Mouse (Mus musculus) embryonic fibroblast, embryonic 13.5 days (primary cell): ENCODE measurements around the gene Olfr659.

Source experiments
- CTCF ChIP-seq: IDR thresholded peaks from 2 replicates; pipeline ENCODE4 v1.5.1; 2011; ENCODE audit warnings: mild to moderate bottlenecking, control low read depth, low read length, moderate library complexity, borderline replicate concordance; ENCODE audit not compliant: insufficient read depth
- POLR2A ChIP-seq: IDR thresholded peaks from 2 replicates; pipeline ENCODE4 v1.6.1; 2011; ENCODE audit warnings: low read depth, mild to moderate bottlenecking, control low read depth, low read length, moderate library complexity

- no peak for TF ChIP-seq POLR2A
- no peak for TF ChIP-seq CTCF
Measured at GRCm38 (mm10) chr7:104666453-104666852, at the start of gene Olfr659.
